ENCODE assay signal across 21 mouse cellular contexts in the genomic region with DNA sequence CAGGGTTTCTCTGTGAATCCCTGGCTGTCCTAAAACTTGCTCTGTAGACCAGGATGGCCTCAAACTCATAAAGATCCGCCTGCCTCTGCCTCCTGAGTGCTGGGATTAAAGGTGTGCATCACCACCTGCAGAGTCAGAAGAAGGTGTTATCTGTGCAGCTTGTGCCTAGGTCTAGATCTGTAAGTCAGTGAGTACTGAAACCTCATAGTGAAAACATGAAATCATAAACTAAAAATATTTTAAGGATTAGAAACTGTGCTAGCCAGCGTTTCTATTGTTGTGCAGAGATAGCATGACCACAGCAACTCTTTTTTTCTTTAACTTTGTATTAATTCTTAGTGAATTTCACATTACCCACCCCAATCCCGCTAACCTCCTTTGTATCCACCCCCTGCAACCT.
"Had no signal": no experiment of that assay in that cellular context is flagged by ENCODE, and none has a peak within 500 bp of the region (broad histone marks: within the 10 kb centered on the region; RNA-seq: fewer than 3 reads in every experiment).

No protein-coding gene starts in this region.

- H3K9ac ChIP-seq: liver, postnatal 0 days; lung, embryonic 15.5 days; midbrain, embryonic 12.5 days; neural tube, embryonic 13.5 days; neural tube, embryonic 15.5 days; stomach, embryonic 15.5 days had no signal

- H3K4me1 ChIP-seq: lung, embryonic 15.5 days; midbrain, embryonic 10.5 days; midbrain, embryonic 12.5 days; neural tube, embryonic 13.5 days; neural tube, embryonic 15.5 days; stomach, embryonic 15.5 days had no signal

- H3K27ac ChIP-seq: lung, embryonic 15.5 days; midbrain, embryonic 10.5 days; midbrain, embryonic 12.5 days; neural tube, embryonic 13.5 days; neural tube, embryonic 15.5 days; stomach, embryonic 15.5 days; stomach, postnatal 0 days had no signal

- ATAC-seq: liver, postnatal 0 days; lung, postnatal 0 days; midbrain, embryonic 16.5 days had no signal

- H3K4me2 ChIP-seq: lung, embryonic 15.5 days; midbrain, embryonic 12.5 days; neural tube, embryonic 13.5 days; neural tube, embryonic 15.5 days; stomach, embryonic 15.5 days had no signal

- H3K4me3 ChIP-seq: lung, embryonic 15.5 days; midbrain, embryonic 10.5 days; midbrain, embryonic 12.5 days; myocyte; neural tube, embryonic 13.5 days; neural tube, embryonic 15.5 days; stomach, embryonic 15.5 days had no signal

- DNase-seq: liver, postnatal 0 days; lung, adult 2 months; lung, postnatal 14 days; lung, postnatal 36 days; midbrain, embryonic 14.5 days; retina, postnatal 1 day; right cerebral cortex, adult 18-20 months; right cerebral cortex, postnatal 25 days; thymus, adult 2 months; thymus, postnatal 25 days; thymus, postnatal 4 days had no signal

- H3K36me3 ChIP-seq: lung, embryonic 15.5 days; midbrain, embryonic 10.5 days; midbrain, embryonic 12.5 days; neural tube, embryonic 13.5 days; neural tube, embryonic 15.5 days; stomach, embryonic 15.5 days had no signal

- H3K9me3 ChIP-seq: lung, embryonic 15.5 days; midbrain, embryonic 10.5 days; midbrain, embryonic 12.5 days; neural tube, embryonic 13.5 days; neural tube, embryonic 15.5 days; stomach, embryonic 15.5 days had no signal

- H3K27me3 ChIP-seq: lung, embryonic 15.5 days; neural tube, embryonic 13.5 days; neural tube, embryonic 15.5 days; stomach, embryonic 15.5 days had no signal
